Mouse (Mus musculus): ENCODE measurements around the gene Tspan11. TPM values are rescaled to one million over a fixed set of nuclear protein-coding genes. Genes with fewer than 3 reads are reported as not detected.
A peak's percentile ranks its signal among the peaks of the same experiment; 100 is the strongest.

Gene Tspan11
- polyA plus RNA-seq, 1 experiment from 2014 or later: 8.4 TPM

DNA sequence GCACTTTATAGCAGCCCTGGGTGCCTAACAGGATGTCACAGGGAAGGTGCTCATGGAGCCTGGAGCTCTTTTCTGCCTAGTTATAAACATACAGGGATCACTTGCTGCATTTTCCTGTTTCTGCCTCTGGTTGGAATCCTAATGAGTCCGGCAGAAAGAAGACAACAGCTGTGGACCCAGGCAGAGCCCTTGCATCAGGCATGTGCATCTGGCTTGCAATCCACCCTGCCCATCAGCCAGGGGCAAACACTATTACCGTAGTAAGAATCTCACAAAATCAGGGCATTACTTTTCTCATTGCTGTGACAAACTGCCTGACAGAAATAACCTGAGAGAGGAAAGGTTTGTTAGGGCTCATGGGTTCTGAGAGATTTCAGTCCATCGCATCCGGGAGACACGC, 68.8 kb downstream of the Tspan11 start:
- H3K9me3 ChIP-seq (ENCODE audit: control insufficient read depth, low read length): no peaks in the 10 kb centered on the region
- DNase-seq: no peak
- no peak overlapping the region for H3K27ac ChIP-seq (replicated peaks; ENCODE audit: low read depth, low read length)
- H3K9ac ChIP-seq (replicated peaks; ENCODE audit: low read length): no peak overlapping the region
- no peak overlapping the region for H3K4me2 ChIP-seq (ENCODE audit: low read length)
- no peaks in the 10 kb centered on the region for H3K27me3 ChIP-seq (ENCODE audit: control insufficient read depth, insufficient read depth, low read length)
- H3K36me3 ChIP-seq (ENCODE audit: control insufficient read depth, insufficient read depth, low read length): no peaks in the 10 kb centered on the region
- H3K4me1 ChIP-seq (ENCODE audit: control insufficient read depth, insufficient read depth, low read length): no peaks in the 10 kb centered on the region
- H3K4me3 ChIP-seq (replicated peaks; ENCODE audit: low read depth, low read length): no peak overlapping the region
- ATAC-seq (ENCODE audit: low FRiP score, low TSS enrichment): no peak
- 90% methylated on average over 5 of the region's 5 CpGs for WGBS

DNA sequence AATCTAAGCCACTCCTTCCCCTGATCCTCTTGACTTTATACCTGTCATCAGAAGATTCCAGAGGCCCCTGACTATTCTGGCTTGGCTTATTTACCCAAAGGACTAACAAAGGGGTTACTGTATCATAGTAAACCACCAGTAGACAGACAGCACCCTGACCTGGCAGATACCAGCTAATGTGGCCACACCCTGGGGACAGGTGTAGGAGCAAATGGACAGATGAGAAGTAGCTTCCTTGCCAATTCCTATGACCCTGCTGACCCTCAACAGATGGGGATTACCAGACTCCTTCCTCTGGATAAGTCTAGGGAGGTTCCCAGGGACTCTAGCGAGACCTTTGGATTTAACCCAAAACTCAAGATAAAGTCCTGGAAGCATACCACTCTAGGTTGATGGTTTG, 72.8 kb downstream of the Tspan11 start:
- Histone ChIP-seq H3K4me2 (ENCODE audit: low read length) (no peak overlapping the region), H3K27ac (replicated peaks; ENCODE audit: low read depth, low read length) (no peak overlapping the region), H3K36me3 (ENCODE audit: control insufficient read depth, insufficient read depth, low read length) (peaks cover 6% of the 10 kb centered on the region; the same call in 1 of the 2 replicates), H3K4me1 (ENCODE audit: control insufficient read depth, insufficient read depth, low read length) (no peaks in the 10 kb centered on the region), H3K9me3 (ENCODE audit: control insufficient read depth, low read length) (no peaks in the 10 kb centered on the region), H3K27me3 (ENCODE audit: control insufficient read depth, insufficient read depth, low read length) (no peaks in the 10 kb centered on the region), H3K9ac (replicated peaks; ENCODE audit: low read length) (no peak overlapping the region), H3K4me3 (replicated peaks; ENCODE audit: low read depth, low read length) (no peak overlapping the region)
- WGBS: 97% methylated on average over 1 of the region's 1 CpGs
- ATAC-seq (ENCODE audit: low FRiP score, low TSS enrichment) (no peak), DNase-seq (no peak)

DNA sequence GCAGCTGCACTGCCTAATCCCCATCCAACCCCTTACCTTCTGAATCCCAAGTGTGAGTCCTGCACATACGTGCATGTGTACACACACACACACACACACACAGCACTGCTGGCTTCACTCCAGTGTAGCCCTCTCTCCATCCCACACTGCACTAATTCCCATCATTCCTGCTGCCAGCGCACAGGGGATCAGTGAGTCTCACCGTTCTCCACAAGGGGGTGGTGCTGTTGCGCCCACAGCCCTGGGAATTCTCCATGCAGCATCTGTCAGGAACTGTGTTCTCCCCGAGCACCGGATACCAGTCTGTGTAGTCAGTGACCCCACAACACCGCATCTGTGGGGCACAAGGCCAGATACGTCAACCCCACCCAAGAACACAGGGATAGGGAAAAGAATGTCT, 78.1 kb downstream of the Tspan11 start:
- no peak overlapping the region for H3K4me3 ChIP-seq (replicated peaks; ENCODE audit: low read depth, low read length)
- H3K36me3 ChIP-seq (ENCODE audit: control insufficient read depth, insufficient read depth, low read length): peaks cover 6% of the 10 kb centered on the region; the same call in 1 of the 2 replicates
- H3K4me2 ChIP-seq (ENCODE audit: low read length): no peak overlapping the region
- ATAC-seq (ENCODE audit: low FRiP score, low TSS enrichment) (peak; percentile 32), DNase-seq (peak; percentile 72)
- H3K9ac ChIP-seq (replicated peaks; ENCODE audit: low read length): no peak overlapping the region
- 0 out of 2 replicates have a peak, but pooled peaks cover 3% of the 10 kb centered on the region for H3K4me1 ChIP-seq (ENCODE audit: control insufficient read depth, insufficient read depth, low read length)
- WGBS: 38% methylated on average over 8 of the region's 8 CpGs
- H3K27ac ChIP-seq (replicated peaks; ENCODE audit: low read depth, low read length): no peak overlapping the region
- no peaks in the 10 kb centered on the region for H3K9me3 ChIP-seq (ENCODE audit: control insufficient read depth, low read length)
- H3K27me3 ChIP-seq (ENCODE audit: control insufficient read depth, insufficient read depth, low read length): no peaks in the 10 kb centered on the region

DNA sequence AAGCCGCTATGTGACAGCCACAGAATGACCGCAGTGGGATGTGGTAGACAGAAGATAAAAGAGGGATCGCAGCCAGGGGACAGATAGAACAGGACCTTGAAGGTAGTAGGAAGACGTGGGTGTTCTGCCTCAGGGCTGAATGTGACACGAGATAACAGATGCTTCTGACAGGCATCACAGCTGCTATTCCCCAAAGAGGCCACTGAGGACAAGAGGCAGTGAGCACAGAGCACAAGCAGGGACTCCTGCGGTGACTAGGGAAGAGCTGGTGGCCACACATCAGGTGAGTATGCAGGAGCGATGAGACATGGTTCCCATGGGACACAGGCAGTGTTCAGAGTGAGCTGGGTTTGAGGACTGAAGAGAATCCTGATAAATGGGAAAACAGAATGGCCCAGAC, 82.3 kb downstream of the Tspan11 start:
- Histone ChIP-seq H3K27ac (replicated peaks; ENCODE audit: low read depth, low read length) (no peak overlapping the region), H3K9ac (replicated peaks; ENCODE audit: low read length) (no peak overlapping the region), H3K4me1 (ENCODE audit: control insufficient read depth, insufficient read depth, low read length) (peaks cover 9% of the 10 kb centered on the region; the same call in 1 of the 2 replicates), H3K9me3 (ENCODE audit: control insufficient read depth, low read length) (no peaks in the 10 kb centered on the region), H3K27me3 (ENCODE audit: control insufficient read depth, insufficient read depth, low read length) (no peaks in the 10 kb centered on the region), H3K4me3 (replicated peaks; ENCODE audit: low read depth, low read length) (no peak overlapping the region), H3K4me2 (ENCODE audit: low read length) (no peak overlapping the region), H3K36me3 (ENCODE audit: control insufficient read depth, insufficient read depth, low read length) (no peaks in the 10 kb centered on the region)
- 49% methylated on average over 7 of the region's 7 CpGs for WGBS
- DNase-seq (no peak), ATAC-seq (ENCODE audit: low FRiP score, low TSS enrichment) (no peak)

DNA sequence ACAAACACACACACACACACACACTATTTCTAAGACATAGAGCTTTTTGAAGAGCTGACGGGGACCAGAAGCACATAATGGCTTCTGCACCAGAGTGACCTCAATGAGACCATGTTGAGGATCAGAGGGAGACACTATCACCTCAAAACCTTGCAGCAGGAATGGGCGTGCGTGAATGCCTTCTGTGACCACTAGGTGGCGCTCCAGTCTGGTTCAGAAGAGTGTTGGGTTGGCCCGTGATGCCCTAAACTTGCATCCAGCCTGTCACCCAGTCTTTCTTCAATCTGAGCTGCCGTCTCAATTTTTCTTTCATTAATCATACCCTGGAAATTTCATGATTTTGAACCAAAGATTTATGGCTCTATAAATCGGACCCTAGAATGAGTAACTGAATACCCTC, 82.7 kb downstream of the Tspan11 start:
- Histone ChIP-seq H3K36me3 (ENCODE audit: control insufficient read depth, insufficient read depth, low read length) (no peaks in the 10 kb centered on the region), H3K27ac (replicated peaks; ENCODE audit: low read depth, low read length) (no peak overlapping the region), H3K4me1 (ENCODE audit: control insufficient read depth, insufficient read depth, low read length) (peaks cover 9% of the 10 kb centered on the region; the same call in 1 of the 2 replicates), H3K4me2 (ENCODE audit: low read length) (no peak overlapping the region), H3K9me3 (ENCODE audit: control insufficient read depth, low read length) (no peaks in the 10 kb centered on the region), H3K9ac (replicated peaks; ENCODE audit: low read length) (no peak overlapping the region), H3K27me3 (ENCODE audit: control insufficient read depth, insufficient read depth, low read length) (no peaks in the 10 kb centered on the region), H3K4me3 (replicated peaks; ENCODE audit: low read depth, low read length) (no peak overlapping the region)
- WGBS: 5% methylated on average over 7 of the region's 7 CpGs
- ATAC-seq (ENCODE audit: low FRiP score, low TSS enrichment) (no peak; the same call in 1 of the 2 replicates), DNase-seq (peak; percentile 91)

DNA sequence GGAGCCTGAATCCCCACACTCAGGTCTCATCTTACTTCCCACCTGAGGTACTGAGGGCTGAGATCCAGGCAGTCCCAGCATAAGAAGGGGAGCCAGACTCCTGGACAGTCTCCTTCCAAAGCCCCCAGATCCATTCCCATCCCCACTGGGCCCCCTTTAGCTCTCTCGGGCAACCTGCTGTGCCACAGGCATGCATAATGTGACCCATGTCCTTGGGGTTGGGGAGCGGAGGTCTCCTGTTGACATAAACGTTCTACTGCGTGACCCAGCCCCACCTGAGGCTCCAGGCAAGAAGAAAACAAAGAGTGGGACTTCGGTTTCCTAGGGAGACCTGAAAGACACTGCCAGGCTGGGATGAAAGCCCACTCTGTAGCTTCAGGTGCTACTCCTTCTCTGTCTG, 83.5 kb downstream of the Tspan11 start:
- Histone ChIP-seq H3K9ac (replicated peaks; ENCODE audit: low read length) (no peak overlapping the region), H3K27me3 (ENCODE audit: control insufficient read depth, insufficient read depth, low read length) (no peaks in the 10 kb centered on the region), H3K4me3 (replicated peaks; ENCODE audit: low read depth, low read length) (no peak overlapping the region), H3K9me3 (ENCODE audit: control insufficient read depth, low read length) (no peaks in the 10 kb centered on the region), H3K4me2 (ENCODE audit: low read length) (no peak overlapping the region), H3K27ac (replicated peaks; ENCODE audit: low read depth, low read length) (no peak overlapping the region), H3K36me3 (ENCODE audit: control insufficient read depth, insufficient read depth, low read length) (no peaks in the 10 kb centered on the region), H3K4me1 (ENCODE audit: control insufficient read depth, insufficient read depth, low read length) (peaks cover 9% of the 10 kb centered on the region; the same call in 1 of the 2 replicates)
- 56% methylated on average over 5 of the region's 5 CpGs for WGBS
- DNase-seq (no peak), ATAC-seq (ENCODE audit: low FRiP score, low TSS enrichment) (no peak)

DNA sequence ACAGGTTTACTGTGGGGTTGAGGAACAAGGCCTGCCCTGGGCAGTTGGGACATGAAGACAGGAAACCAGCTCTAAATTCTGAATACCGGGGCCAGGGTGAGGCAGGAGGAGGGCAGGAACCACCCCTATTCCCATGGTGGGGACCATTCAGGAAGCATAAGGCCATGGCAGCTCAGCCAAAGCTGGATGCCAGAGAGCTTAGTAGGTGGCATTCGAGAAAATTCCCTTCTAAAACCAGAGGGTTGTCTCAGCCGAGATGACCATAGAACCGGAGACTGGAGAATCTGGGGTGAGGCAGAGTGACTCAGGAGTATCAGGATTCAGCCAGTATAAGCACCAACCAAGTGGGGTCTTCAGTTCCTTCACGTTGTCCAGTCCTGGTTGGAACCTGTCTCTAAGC, 84.5 kb downstream of the Tspan11 start:
- no peak for DNase-seq
- Histone ChIP-seq H3K4me2 (ENCODE audit: low read length) (no peak overlapping the region), H3K9ac (replicated peaks; ENCODE audit: low read length) (no peak overlapping the region), H3K36me3 (ENCODE audit: control insufficient read depth, insufficient read depth, low read length) (no peaks in the 10 kb centered on the region), H3K9me3 (ENCODE audit: control insufficient read depth, low read length) (no peaks in the 10 kb centered on the region), H3K27me3 (ENCODE audit: control insufficient read depth, insufficient read depth, low read length) (no peaks in the 10 kb centered on the region), H3K27ac (replicated peaks; ENCODE audit: low read depth, low read length) (no peak overlapping the region), H3K4me1 (ENCODE audit: control insufficient read depth, insufficient read depth, low read length) (peaks cover 7% of the 10 kb centered on the region; the same call in 1 of the 2 replicates), H3K4me3 (replicated peaks; ENCODE audit: low read depth, low read length) (no peak overlapping the region)
- no peak for ATAC-seq (ENCODE audit: low FRiP score, low TSS enrichment)
- 87% methylated on average over 5 of the region's 5 CpGs for WGBS

DNA sequence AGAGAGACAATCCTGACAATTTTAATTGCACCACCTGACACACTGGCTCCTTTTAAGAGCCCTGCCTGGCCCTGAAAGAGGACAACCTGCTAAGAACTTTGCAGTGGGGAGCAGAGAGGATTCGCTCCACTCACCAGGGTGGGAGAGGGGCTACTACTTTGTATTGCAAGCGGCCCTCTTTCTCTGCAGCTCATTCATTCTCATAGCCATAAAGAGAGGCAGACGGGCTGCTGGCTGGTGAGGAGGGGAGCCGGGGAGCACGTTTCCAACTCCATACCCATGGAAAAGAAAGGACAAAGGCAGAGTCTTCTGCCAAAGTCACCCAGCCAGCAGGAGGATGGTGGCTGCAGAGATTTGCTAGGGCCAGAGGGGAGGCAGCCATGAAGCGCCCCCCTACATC, 86.2 kb downstream of the Tspan11 start:
- DNase-seq (no peak), ATAC-seq (ENCODE audit: low FRiP score, low TSS enrichment) (no peak)
- Histone ChIP-seq H3K27ac (replicated peaks; ENCODE audit: low read depth, low read length) (peak overlapping the region; percentile 32), H3K27me3 (ENCODE audit: control insufficient read depth, insufficient read depth, low read length) (no peaks in the 10 kb centered on the region), H3K4me3 (replicated peaks; ENCODE audit: low read depth, low read length) (no peak overlapping the region), H3K4me1 (ENCODE audit: control insufficient read depth, insufficient read depth, low read length) (peaks cover 6% of the 10 kb centered on the region; the same call in 1 of the 2 replicates), H3K9me3 (ENCODE audit: control insufficient read depth, low read length) (no peaks in the 10 kb centered on the region), H3K36me3 (ENCODE audit: control insufficient read depth, insufficient read depth, low read length) (no peaks in the 10 kb centered on the region), H3K4me2 (ENCODE audit: low read length) (no peak overlapping the region), H3K9ac (replicated peaks; ENCODE audit: low read length) (0 out of 2 replicates have a peak overlapping the region, but pooled peaks have one; percentile 7)
- WGBS: 20% methylated on average over 6 of the region's 6 CpGs

DNA sequence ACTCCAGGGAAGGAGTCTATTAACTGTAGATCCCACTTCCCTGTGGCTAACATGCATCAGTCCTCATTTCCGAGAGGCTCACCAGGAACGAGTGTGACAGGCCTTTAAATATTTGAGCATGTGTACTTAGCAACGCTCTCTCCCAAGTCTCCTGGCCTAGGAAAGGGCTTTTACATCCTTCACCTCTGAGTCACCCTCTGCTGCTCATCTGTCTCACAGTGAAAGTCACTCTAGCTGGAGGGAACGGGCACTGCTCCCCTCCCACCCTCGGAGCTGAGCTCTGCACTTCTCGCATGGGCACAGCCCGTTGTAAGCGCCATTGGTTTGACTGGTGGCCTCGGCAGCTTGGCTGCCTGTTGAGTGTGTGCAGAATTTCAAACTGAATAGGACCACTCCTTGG, 86.6 kb downstream of the Tspan11 start:
- no peaks in the 10 kb centered on the region for H3K9me3 ChIP-seq (ENCODE audit: control insufficient read depth, low read length)
- H3K4me3 ChIP-seq (replicated peaks; ENCODE audit: low read depth, low read length): no peak overlapping the region
- WGBS: 19% methylated on average over 9 of the region's 9 CpGs
- no peak overlapping the region for H3K4me2 ChIP-seq (ENCODE audit: low read length)
- no peak overlapping the region for H3K9ac ChIP-seq (replicated peaks; ENCODE audit: low read length)
- no peak for ATAC-seq (ENCODE audit: low FRiP score, low TSS enrichment)
- peaks cover 6% of the 10 kb centered on the region; the same call in 1 of the 2 replicates for H3K4me1 ChIP-seq (ENCODE audit: control insufficient read depth, insufficient read depth, low read length)
- DNase-seq: peak; percentile 49
- H3K36me3 ChIP-seq (ENCODE audit: control insufficient read depth, insufficient read depth, low read length): no peaks in the 10 kb centered on the region
- peak overlapping the region; percentile 32 for H3K27ac ChIP-seq (replicated peaks; ENCODE audit: low read depth, low read length)
- H3K27me3 ChIP-seq (ENCODE audit: control insufficient read depth, insufficient read depth, low read length): no peaks in the 10 kb centered on the region

Data from midbrain, embryonic 14.5 days (tissue).